Mouse (Mus musculus): ENCODE data around the gene Prtn3. TPM values are rescaled to one million over a fixed set of nuclear protein-coding genes. Genes with fewer than 3 reads are reported as not detected.
A peak's percentile ranks its signal among the peaks of the same experiment; 100 is the strongest.

The Prtn3 gene
- polyA plus RNA-seq, 1 experiment from 2014 or later = 3.5 TPM

DNA sequence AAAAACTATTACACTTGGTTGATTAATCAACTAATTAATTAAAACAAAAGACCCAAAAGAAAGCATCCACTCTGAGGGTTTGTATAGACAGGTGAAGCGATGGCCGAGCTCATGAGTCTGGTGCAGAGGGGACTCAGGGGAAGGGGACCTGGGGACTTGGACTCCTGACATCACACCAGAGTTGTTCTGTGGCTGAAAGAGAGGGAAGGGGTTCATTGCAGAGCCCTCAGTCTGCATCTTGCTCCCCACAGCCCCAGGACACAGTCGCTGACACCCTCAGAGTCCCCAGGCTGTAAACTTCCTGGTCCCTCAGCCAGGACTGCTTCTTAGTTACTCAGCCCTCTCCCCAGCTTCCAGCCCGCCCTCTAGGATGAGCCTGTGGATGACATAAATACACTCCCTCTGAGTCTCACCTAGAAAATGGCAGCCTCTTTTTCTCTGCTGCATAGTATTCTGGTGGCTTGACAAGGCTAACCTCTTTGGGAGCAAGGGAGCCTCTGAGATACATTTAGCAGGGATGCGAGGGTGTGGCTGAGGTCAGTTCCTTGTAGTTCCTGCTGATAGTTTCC is 43.3 kb downstream of the Prtn3 start:
- no peaks in the 10 kb centered on the region for H3K9me3 ChIP-seq (ENCODE audit: low read depth, low read length)
- H3K27me3 ChIP-seq (ENCODE audit: insufficient read depth, low read length) = peaks cover 53% of the 10 kb centered on the region
- TF ChIP-seq CTCF (IDR thresholded peaks at IDR 0.05; ENCODE audit: low read depth) = no peak
- H3K4me3 ChIP-seq (ENCODE audit: low read depth, low read length) = peak overlapping the region; percentile 84
- 66% methylated on average over 5 of the region's 5 CpGs for WGBS
- peak overlapping the region; percentile 93; the same call in 1 of the 2 replicates for H3K9ac ChIP-seq
- 0 out of 2 replicates have a peak, but pooled peaks cover under 1% of the 10 kb centered on the region for H3K36me3 ChIP-seq (ENCODE audit: insufficient read depth)
- no peak for ATAC-seq (ENCODE audit: insufficient read depth)
- peak overlapping the region; percentile 97 for H3K4me2 ChIP-seq
- H3K27ac ChIP-seq (ENCODE audit: low read depth) = no peak overlapping the region
- peaks cover 5% of the 10 kb centered on the region; the same call in 1 of the 2 replicates for H3K4me1 ChIP-seq (ENCODE audit: insufficient read depth)
- DNase-seq = no peak

GRCm38 (mm10) chr10:79918231-79919078 is 44.2 kb downstream of the Prtn3 start:
- H3K4me2 ChIP-seq = peak overlapping the region; percentile 97
- no peaks in the 10 kb centered on the region for H3K9me3 ChIP-seq (ENCODE audit: low read depth, low read length)
- no peak for TF ChIP-seq CTCF (IDR thresholded peaks at IDR 0.05; ENCODE audit: low read depth)
- peak; percentile 51 for DNase-seq
- H3K4me3 ChIP-seq (ENCODE audit: low read depth, low read length) = peak overlapping the region; percentile 84
- peaks cover 5% of the 10 kb centered on the region; the same call in 1 of the 2 replicates for H3K4me1 ChIP-seq (ENCODE audit: insufficient read depth)
- H3K27me3 ChIP-seq (ENCODE audit: insufficient read depth, low read length) = peaks cover 61% of the 10 kb centered on the region
- H3K27ac ChIP-seq (ENCODE audit: low read depth) = no peak overlapping the region
- H3K36me3 ChIP-seq (ENCODE audit: insufficient read depth) = no peaks in the 10 kb centered on the region
- no peak; the same call in 1 of the 2 replicates for ATAC-seq (ENCODE audit: insufficient read depth)
- 7% methylated on average over 35 of the region's 35 CpGs for WGBS
- H3K9ac ChIP-seq = peak overlapping the region; percentile 10

GRCm38 (mm10) chr10:79919251-79919849 is 45.1 kb downstream of the Prtn3 start:
- H3K4me1 ChIP-seq (ENCODE audit: insufficient read depth) = peaks cover 5% of the 10 kb centered on the region; the same call in 1 of the 2 replicates
- H3K27ac ChIP-seq (ENCODE audit: low read depth) = no peak overlapping the region
- no peaks in the 10 kb centered on the region for H3K36me3 ChIP-seq (ENCODE audit: insufficient read depth)
- peak overlapping the region; percentile 22 for H3K4me3 ChIP-seq (ENCODE audit: low read depth, low read length)
- 4% methylated on average over 21 of the region's 21 CpGs for WGBS
- TF ChIP-seq CTCF (IDR thresholded peaks at IDR 0.05; ENCODE audit: low read depth) = no peak
- H3K9ac ChIP-seq = peak overlapping the region; percentile 23
- H3K9me3 ChIP-seq (ENCODE audit: low read depth, low read length) = no peaks in the 10 kb centered on the region
- H3K4me2 ChIP-seq = peak overlapping the region; percentile 48
- peaks cover 61% of the 10 kb centered on the region for H3K27me3 ChIP-seq (ENCODE audit: insufficient read depth, low read length)
- ATAC-seq (ENCODE audit: insufficient read depth) = no peak
- DNase-seq = no peak

GRCm38 (mm10) chr10:79920056-79920890 is 46.0 kb downstream of the Prtn3 start:
- Histone ChIP-seq H3K27me3 (ENCODE audit: insufficient read depth, low read length) (peaks cover 61% of the 10 kb centered on the region), H3K27ac (ENCODE audit: low read depth) (no peak overlapping the region), H3K4me1 (ENCODE audit: insufficient read depth) (peaks cover 5% of the 10 kb centered on the region; the same call in 1 of the 2 replicates), H3K9ac (no peak overlapping the region), H3K9me3 (ENCODE audit: low read depth, low read length) (no peaks in the 10 kb centered on the region), H3K36me3 (ENCODE audit: insufficient read depth) (no peaks in the 10 kb centered on the region), H3K4me2 (peak overlapping the region; percentile 55; the same call in 1 of the 2 replicates), H3K4me3 (ENCODE audit: low read depth, low read length) (peak overlapping the region; percentile 28)
- ATAC-seq (ENCODE audit: insufficient read depth) = no peak
- no peak for DNase-seq
- 17% methylated on average over 26 of the region's 26 CpGs for WGBS
- TF ChIP-seq CTCF (IDR thresholded peaks at IDR 0.05; ENCODE audit: low read depth) = no peak

DNA sequence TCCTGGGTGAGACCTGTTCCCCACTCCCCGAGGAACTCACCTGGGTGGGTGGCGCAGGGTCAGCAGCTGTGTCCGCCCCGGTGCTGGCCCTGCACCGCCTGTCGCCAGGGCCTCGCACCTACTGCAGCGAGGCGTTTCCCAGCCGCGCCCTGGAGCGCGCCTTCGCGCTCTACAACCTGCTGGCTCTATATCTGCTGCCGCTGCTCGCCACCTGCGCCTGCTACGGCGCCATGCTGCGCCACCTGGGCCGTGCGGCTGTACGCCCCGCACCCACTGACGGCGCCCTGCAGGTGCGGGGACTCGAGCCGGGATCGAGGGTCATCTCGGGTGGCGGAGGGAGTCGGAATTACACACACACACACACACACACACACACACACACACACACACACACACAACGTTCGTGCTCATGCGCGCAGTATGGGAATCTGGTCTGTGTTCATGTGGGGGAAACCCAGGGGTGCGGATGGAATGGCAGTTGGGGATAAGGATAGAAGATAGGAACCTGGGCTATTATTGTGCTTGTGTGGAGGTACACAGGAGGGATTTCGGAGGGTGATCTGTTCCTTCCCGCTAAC is 46.8 kb downstream of the Prtn3 start, which contains the start of gene R3hdm4:
TSS of gene R3hdm4 (minus strand) at position 251 of the 578 bp plus-strand sequence.
- Histone ChIP-seq H3K27me3 (ENCODE audit: insufficient read depth, low read length) (peaks cover 61% of the 10 kb centered on the region), H3K4me1 (ENCODE audit: insufficient read depth) (peaks cover 2% of the 10 kb centered on the region; the same call in 1 of the 2 replicates), H3K9ac (peak within 1 kb of the TSS; percentile 34; the same call in 1 of the 2 replicates), H3K4me3 (ENCODE audit: low read depth, low read length) (peak within 1 kb of the TSS; percentile 28), H3K36me3 (ENCODE audit: insufficient read depth) (no peaks in the 10 kb centered on the region), H3K27ac (ENCODE audit: low read depth) (no peak within 1 kb of the TSS), H3K9me3 (ENCODE audit: low read depth, low read length) (no peaks in the 10 kb centered on the region), H3K4me2 (peak within 1 kb of the TSS; percentile 55)
- 4% methylated on average over 39 of the region's 41 CpGs for WGBS
- TF ChIP-seq CTCF (IDR thresholded peaks at IDR 0.05; ENCODE audit: low read depth) = no peak
- ATAC-seq (ENCODE audit: insufficient read depth) (no peak), DNase-seq (no peak)

DNA sequence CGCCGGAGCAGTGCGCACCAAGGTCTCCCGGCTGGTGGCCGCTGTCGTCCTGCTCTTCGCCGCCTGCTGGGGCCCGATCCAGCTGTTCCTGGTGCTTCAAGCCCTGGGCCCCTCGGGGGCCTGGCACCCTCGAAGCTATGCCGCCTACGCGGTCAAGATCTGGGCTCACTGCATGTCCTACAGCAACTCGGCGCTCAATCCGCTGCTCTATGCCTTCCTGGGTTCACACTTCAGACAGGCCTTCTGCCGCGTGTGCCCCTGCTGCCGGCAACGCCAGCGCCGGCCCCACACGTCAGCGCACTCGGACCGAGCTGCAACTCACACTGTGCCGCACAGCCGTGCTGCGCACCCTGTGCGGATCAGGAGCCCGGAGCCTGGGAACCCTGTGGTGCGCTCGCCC is 47.3 kb downstream of the Prtn3 start:
- DNase-seq = peak; percentile 48
- H3K36me3 ChIP-seq (ENCODE audit: insufficient read depth) = no peaks in the 10 kb centered on the region
- H3K9me3 ChIP-seq (ENCODE audit: low read depth, low read length) = no peaks in the 10 kb centered on the region
- H3K27ac ChIP-seq (ENCODE audit: low read depth) = no peak overlapping the region
- H3K9ac ChIP-seq = peak overlapping the region; percentile 34; the same call in 1 of the 2 replicates
- H3K4me1 ChIP-seq (ENCODE audit: insufficient read depth) = no peaks in the 10 kb centered on the region; the same call in 1 of the 2 replicates
- peak overlapping the region; percentile 28 for H3K4me3 ChIP-seq (ENCODE audit: low read depth, low read length)
- no peak for ATAC-seq (ENCODE audit: insufficient read depth)
- peak overlapping the region; percentile 55 for H3K4me2 ChIP-seq
- H3K27me3 ChIP-seq (ENCODE audit: insufficient read depth, low read length) = peaks cover 61% of the 10 kb centered on the region
- TF ChIP-seq CTCF (IDR thresholded peaks at IDR 0.05; ENCODE audit: low read depth) = no peak
- 2% methylated on average over 34 of the region's 34 CpGs for WGBS

All from lung, embryonic 14.5 days (tissue).